Mouse (Mus musculus) frontal cortex, postnatal 14 days (tissue): ENCODE results near the gene Ctsf.
"Not testable (repeated sequence)": the region's sequence is repeated elsewhere in the genome, so short reads cannot be mapped to it uniquely, and the experiment has no call there.

Source experiments
- DNase-seq, 2 experiments: peaks; one replicate each; pipeline ENCODE4 v3.0.0; 2022; ENCODE audit warnings: low spot score in 2 of 2

The Ctsf gene

DNA sequence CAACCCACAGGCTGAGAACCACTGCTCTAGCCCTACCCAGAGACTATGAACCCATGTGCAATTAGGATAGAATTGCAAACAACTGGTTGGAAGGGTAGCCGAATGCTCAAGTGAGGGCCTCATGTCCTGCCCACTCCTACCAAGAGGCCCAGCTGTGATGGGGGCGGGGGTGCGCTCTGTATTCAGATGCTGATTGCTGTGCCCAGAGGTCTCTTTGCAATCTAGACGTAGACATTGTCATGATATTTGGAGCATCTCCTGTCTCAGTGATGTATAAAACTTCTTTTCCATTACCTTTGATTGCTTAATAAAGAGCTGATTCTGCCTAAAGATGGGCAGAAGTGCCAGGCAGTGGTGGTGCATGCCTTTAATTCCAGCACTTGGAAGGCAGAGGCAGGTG lies 5.1 kb upstream of the Ctsf start:
- no peak for DNase-seq

DNA sequence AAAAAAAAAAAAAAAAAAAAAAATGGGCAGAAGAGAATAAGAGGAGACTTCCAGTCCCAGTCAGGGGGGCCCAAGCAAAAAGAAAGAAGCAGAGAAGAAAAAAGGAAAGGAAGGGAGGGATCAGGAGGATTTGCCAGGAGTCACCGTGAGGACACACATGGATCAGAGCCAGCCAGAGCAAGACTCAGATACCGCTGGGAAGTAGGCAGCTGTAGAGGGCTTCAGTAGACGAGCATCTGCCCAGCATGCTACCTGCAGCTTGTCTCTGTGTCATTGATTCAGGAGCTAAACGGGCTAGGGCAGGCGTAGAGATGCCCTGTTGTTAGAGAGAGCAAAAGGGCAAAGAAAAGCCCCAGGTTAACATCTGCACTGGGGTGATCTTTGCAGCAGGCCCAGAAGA lies 4.6 kb upstream of the Ctsf start:
- DNase-seq = no peak

DNA sequence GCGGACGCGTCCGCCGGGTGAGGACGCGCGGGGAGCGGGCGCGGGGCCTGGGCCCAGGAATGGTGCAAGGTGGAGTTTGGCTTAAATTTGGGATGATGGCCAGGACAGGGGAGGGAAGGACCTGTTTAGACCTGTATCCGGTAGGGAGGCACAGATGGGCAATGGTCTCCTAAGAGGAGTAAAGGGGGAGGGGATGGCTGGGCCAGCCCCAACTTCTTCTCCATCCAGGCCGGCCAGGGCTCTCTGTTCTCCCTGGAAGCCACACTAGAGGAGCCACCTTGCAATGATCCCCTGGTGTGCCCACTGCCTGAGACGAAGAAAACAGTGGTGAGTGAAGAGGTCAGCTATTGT lies 515 bp downstream of the Ctsf start:
- DNase-seq = no peak

DNA sequence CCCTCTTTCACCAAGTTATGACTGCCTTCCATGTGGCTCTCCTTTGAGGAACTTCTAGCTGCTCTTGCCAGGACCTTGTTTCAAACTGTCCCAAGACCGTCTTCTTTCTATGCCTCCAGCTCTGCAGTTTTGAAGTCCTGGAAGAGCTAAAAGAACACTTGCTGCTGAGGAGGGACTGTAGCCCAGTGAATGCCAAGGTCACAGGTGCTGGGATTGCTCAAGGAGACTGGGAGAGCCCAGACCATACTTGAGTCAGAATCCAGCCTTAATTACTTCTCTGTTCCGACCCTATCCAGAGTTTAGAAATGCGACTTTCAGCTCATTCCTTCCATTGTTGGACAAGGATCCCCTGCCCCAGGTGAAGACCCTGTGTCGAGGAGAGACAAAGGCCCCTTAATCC lies 1.0 kb downstream of the Ctsf start:
- no peak for DNase-seq

DNA sequence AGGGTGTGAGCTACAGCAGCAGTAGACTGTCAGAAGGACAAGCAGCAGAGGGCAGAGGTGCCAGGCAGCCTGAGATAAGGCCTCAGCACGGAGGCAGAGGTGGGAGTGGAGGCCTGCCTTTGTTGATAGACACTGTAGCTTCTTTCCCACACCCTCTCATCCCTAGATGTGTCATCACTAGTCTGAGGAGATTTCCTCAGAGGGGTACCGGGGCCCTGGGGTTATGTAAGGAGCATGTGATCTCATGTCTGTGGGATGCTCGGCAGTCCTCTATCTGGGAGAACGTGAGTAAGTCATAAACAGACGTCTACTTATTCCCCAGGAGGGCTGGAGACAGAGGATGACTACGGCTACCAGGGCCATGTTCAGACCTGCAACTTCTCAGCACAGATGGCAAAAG lies 4.2 kb downstream of the Ctsf start:
- DNase-seq = no peak

DNA sequence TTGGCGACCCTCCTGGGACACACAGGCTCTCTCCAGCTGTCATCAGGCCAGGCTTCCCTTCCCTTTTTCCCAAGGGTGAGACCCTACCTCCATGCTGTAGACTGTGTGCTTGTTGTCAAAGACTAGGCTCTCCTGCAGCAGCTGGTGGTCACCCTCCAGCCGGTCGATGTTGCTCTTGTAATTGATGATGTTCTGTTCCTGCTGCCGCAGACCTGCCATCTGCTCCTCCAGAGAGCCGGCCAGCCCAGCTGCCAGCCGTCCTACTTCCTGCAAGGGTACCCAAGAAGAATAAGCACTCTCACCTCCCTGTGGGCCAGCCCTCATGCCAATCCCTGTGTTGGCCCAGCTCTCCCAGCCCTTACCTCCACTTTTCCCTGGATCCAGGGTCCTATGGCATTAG lies 8.1 kb downstream of the Ctsf start:
- no peak for DNase-seq

DNA sequence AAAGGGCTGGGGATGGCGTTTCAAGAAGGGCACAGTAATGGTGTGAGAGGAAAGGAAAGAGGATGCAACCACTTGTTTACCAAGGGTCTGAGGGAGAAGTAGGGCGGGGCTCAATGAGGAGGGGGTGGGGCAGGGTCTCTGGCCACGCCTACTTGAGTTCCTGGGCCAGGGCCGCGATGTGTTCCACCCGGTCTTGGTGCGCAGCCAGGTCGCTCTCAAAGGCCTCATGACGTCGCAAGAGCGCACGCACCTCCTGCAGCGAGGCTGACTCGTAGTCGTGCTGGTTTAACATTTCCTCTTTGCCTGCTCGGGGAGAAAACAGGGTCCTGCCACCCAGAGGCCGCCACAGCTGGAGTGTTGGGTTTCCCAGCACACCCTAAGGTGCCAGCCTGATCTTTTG lies 10.2 kb downstream of the Ctsf start:
- no peak for DNase-seq

DNA sequence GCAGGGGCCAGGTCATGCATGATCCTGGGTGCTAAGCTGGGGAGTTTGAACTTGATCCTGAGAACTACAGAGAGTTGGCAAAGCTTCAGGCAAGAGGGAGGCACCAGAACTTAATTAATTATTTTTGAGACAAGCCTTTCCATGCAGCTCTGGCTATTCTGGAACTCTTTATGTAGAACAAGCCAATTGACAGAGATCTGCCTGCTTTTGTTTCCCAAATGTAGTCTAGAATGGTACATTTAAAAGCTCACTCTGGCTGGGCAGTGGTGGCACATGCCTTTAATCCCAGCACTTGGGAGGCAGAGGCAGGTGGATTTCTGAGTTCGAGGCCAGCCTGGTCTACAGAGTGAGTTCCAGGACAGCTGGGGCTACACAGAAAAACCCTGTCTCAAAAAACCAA lies 19.7 kb downstream of the Ctsf start:
- DNase-seq = not testable (repeated sequence)

DNA sequence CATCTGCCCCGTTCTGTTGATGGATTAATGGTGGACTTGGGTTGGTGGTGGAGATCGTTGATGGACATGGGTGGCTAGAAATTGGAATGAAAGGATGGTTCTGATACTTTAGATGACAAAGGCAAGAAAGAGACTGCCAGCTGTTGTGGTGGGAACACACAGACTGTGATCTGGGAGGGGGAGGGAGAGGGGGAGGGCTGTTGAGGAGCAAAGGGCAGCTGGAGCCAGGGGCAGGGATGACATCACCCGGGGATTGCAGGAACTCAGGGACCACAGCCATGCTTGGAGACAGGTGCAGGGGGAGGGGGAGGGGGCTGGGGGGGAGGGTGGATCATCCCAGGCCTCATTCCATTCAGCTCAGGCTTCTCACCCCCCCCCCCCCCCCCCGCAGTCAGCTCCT lies 21.3 kb downstream of the Ctsf start:
- DNase-seq = no peak

DNA sequence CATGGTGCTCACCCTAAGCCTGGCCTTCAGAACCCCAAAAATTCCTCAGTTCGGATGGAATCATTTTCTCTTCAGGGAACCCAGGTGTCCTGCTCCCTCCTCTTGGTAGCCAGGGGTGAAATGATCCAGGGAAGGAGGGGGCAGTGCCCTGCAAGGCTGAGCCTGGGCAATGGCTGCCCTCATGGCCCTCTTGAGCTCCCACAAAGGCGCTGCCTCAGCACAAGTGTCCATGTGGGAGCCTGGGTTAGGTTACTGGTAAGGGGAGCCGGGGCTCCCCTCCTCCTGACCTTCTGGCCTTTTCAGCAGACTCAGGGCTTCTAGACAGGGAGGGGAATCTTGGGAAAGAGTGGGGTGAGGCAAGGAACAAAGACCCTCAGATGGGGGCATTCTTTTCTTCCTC lies 21.8 kb downstream of the Ctsf start:
- DNase-seq = no peak

DNA sequence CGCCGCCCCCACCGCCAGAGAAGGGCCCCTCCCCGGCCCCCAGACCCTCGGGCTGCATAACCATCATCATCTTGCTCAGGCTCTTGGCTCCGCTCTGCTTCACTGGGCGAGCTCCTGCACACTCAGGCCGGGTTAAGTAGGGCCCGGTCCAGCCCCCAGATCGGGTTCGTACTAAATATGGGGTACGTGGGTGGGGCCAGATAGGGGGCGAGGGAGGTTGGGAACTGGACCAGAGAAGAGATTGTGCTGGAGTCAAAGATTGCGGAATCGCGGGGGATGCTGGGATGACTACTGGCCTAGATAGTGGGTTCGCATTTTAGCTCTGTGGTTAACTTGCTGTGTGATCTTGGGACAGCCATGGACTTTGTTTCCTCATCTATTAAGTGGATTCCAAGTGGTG lies 22.9 kb downstream of the Ctsf start, which contains the start of gene Actn3:
Actn3 (minus strand) TSS at position 125 of the 400 bp plus-strand sequence.
- no peak for DNase-seq

DNA sequence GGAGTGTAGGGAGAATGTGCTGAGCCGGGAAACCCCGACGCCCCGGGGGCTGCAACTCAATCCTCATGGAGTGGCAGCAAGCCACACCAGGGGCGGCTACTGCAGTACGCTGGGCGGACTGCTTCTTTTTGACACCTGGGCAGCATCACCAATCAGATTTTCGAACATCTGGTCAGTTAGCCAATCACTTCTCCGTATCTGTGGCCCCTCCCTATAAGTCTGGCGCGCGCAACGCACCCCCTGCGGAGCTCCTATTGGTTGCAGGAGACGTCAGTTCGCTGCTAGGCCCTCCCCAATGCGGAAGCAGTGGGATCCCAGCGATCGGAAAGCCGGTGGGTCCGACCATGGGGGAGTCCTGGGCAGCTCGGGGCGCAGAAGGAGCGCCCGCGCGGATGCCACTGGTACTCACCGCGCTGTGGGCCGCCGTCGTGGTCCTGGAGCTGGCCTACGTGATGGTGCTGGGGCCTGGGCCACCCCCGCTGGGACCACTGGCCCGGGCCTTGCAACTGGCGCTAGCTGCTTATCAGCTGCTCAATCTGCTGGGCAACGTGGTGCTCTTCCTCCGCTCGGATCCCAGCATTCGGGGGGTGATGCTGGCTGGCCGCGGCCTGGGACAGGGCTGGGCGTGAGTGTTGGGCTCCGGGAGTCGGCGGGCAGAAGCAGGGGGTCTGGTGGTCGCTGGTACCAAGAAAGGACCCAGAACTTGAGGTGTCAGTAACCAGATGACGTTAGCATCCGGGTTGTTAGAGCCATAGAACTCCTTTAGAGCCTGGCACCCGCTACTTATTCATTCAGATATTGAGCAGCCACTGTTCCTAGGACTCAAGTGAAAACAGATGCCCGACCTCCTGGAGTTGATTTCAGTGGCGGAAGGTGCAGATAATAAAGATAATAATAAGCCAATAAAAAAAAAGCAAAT lies 23.7 kb downstream of the Ctsf start, which contains the start of gene Zdhhc24:
Zdhhc24 (plus strand) TSS at position 264 of the 919 bp plus-strand sequence.
- DNase-seq = peak; percentile 94

DNA sequence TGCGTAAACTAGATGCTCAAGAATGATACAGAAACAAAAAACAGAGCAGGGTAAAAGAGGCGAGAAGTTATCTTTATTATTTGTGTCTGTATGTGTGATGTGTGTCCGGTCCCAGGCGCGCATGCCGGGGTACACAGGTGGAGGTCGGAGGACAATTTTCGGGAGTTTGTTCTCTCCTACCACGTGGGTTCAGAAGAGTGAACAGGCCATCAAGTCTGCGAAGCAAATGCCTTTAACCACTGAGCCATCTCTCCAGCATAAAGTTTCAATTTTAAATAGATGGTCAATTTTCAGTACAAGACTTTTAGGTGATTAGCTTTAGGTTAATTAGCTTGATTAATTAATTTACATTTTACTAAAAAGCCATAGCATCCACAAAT lies 24.4 kb downstream of the Ctsf start:
- no peak for DNase-seq

DNA sequence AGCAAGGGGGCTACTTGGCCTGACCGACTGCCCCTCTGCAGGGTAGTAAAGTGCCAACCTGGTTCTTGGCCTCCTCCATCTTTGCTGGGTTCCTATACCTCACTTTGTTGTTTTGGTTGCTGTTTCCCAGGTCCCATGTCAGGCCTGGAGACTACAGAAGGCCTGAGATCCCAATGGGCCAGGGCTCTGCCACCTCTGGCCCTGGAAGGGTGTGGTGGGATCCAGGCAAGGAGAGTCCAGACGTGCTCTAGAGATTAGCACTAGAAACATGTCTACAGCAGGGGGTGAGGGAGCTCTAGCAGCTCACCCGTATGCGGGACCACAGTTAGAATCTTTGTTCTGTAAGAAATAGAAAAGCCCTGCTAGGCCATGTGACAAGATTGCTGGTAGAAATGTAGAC lies 29.0 kb downstream of the Ctsf start:
- no peak for DNase-seq

DNA sequence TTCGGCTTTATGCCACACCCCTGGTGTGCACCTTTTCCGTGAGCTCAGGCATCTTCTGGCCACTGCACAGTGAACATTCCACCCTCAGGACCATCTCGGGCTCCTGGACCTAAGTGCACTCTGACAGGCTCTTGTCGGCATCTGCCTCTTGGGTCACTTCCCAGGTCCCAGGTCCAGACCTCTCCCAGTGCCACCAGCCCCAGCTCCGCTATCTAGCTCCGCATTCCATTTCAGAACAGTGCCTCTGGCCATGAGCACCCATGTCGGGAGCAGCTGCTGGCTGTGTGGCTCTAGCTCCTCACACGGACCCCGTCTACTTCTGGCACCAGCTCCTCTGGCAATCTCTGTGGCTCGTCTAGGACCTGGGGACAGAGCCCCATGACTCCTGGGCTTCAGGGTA lies 34.9 kb downstream of the Ctsf start:
- DNase-seq = no peak

DNA sequence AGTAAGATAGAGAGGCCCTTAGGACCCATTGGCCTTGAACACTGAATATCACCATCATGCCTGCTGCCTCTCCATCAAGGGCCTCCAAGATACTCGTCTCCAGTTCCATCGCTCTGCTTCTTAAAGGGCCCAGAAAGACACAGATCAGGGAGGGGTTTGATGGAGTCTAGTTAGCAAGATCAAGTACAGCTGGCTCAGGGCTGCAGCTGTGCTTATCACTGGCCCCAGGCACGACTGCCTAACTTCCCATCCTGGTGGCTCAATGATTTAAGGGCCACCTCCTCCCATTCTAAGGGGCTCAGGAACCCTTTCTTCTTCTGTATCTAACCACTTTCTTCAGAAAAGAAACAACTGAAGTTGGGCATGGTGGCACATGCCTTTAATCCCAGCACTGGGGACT lies 36.9 kb downstream of the Ctsf start:
- DNase-seq = no peak

DNA sequence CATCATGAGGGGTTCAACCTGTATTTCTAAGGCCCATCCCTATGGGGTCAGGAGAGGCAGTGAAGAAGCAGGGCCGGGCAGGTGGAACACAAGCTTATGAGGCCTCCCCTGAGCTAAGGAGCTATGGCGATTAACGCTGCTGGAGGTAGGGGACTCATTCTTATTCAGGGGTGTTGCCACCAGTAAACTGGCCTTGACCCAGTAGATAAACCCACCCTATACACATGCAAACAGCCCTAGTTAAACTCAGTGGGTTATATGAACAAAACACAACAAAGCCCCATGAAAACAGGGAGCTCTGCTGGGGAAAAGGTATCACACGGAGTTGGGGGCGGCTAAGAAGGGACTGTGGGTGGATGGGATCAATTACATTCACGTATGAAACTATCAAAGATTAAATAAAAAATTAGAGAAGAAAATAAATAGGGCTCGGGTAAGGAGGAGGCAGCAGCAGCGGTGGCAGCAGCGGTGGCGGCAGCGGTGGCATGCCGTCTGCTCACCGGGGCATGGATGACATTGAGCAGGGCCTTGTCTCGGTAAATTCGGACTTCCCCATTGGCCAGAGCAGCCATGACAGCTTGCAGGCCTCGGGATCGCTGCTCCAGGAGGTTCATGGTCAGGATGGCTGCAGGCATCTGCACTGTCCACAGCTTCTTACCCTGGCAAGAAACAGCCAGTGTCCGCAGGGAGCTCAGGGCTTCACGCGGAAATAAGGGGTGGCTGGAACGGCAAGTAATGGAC lies 42.0 kb downstream of the Ctsf start:
- no peak for DNase-seq

DNA sequence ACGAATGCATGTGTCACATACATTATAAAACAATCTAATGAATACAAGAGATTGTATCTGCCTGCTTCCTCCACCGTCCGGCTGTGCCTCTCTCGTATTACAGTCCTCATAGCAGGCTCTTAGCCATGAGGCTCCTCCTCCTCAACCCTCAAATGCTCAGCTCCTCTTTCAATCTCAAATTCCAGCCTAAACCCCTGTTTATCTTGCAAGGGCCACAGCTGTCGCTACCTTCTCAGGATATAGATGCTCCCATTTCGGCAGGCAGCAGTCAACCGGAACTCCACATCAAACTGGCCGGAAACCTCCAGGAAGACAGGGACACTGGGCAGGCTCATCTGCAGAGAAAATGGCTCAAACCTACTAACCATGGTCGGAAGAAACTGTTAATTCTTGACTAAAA lies 44.0 kb downstream of the Ctsf start:
- DNase-seq = no peak

DNA sequence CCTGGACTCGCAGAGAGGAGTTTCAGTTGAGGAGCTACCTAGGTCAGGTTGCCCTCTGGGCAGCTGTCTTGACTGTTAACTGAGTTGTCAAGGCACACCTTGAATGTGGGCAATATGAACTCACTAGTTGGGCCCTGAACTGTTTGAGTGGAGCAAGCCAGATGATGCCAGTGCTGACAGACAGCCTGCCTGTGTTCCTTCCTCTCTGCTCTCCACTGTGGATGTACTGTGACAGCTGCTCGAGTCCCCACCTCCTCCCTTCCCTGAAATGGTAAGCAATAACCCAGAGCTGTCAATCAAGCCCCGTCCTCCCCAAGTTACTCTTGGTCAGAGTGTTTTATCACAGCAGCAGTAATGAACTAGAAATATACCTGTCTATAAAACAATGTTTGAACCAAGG lies 45.0 kb downstream of the Ctsf start:
- no peak for DNase-seq

DNA sequence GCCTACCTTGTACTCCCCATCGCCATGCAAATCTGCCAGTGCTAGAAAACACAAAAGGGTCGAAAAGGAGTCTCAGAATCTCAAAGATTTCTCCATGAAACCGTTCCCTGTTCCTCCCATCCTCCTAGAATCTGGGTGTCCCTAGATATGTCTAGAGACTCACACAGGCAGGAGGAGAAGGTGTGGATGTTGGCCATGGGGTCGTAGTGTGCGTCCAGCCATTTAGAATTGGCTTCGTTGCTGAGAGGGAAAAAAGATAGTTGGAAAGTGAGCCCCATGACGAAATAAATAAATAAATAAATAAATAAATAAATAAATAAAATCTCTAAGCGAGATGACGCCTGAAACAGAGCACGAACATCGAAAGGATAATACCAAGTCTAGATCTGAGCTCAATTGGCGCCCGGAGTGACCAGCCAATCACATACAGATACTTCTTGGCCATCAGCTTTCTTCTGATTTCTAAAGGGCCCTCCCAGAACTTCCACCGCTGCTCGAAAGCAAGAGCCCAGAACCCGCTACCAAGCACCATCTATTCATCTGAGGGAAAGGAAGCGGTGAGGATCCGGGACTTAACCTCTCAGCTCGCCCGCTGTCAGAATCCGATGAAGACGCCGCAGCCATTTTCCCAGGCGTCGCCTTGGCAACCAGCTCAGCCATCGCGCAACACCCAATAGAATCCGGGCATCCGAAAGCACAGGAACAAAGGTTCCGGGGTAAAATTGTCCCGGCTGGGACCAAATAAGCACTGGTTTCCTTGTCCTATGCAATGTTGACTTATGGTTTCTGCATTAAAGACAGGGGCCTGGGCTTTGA lies 51.3 kb downstream of the Ctsf start, which contains the start of gene Bbs1:
Bbs1 (minus strand) TSS at position 650 of the 816 bp plus-strand sequence.
- peak; percentile 62 to 76 for DNase-seq

DNA sequence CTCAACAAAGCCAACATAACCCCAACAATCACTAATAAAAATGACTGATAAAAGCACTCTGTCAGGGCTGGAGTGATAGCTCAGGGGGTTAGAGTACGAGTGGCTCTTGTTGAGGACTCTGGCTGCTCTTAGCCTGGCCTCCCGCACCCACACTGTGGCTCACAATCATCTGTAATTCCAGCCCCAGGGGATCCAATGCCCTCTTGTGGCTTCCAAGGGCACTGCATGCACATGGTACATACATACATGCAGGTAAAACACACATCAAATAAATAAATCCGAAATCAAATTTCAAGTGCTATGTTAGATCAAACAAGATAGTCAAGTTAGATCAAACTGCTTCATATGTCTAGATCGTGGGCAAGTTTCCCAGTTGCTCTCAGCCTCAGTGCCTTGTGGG lies 53.2 kb downstream of the Ctsf start:
- no peak for DNase-seq

DNA sequence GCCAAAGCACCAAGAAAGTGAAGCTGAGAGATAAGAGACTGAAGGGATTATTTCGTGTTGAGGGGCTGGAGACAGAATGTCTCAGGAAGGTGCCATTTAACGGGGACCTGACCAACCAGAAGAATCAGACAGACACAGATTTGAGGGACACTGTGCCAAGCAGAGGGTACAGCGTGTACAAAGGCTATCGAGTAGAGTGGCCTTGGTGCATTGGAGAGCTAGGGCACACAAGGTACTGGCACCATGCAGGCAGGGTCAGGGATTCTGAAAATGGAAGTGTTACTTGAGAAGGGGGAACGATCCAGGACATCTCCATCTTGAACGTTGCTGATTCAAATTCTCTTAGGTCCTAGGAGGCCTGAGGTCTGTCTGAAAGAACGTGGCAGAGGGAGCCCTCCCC lies 54.4 kb downstream of the Ctsf start:
- DNase-seq = no peak
